Mouse (Mus musculus) CH12F3 (cell line): ENCODE measurements around the gene Haus8.
"Not testable (repeated sequence)": the region's sequence is repeated elsewhere in the genome, so short reads cannot be mapped to it uniquely, and the experiment has no call there.

Experiments
- in situ Hi-C: fragments of 300-500 bp; cut with MboI; formaldehyde crosslinking; loops from 2 replicates; pipeline ENCODE4 v1.14.3; 2020; ENCODE audit warnings: low sequenced_read_pairs

Gene Haus8

GRCm38 (mm10) chr8:71288441-71288949 is 15.8 kb upstream of the Haus8 start:
- in situ Hi-C loops = no loop called here

- in situ Hi-C loops = not testable (repeated sequence)
These were observed 13.5 kb upstream of the Haus8 start for GRCm38 (mm10) chr8:71286223-71286622.

GRCm38 (mm10) chr8:71282621-71283020 is 9.9 kb upstream of the Haus8 start:
- in situ Hi-C loops = no loop called here

GRCm38 (mm10) chr8:71281731-71282130 is 9.0 kb upstream of the Haus8 start:
- in situ Hi-C loops = not testable (repeated sequence)

GRCm38 (mm10) chr8:71279409-71279808 is 6.7 kb upstream of the Haus8 start:
- in situ Hi-C loops = not testable (repeated sequence)

GRCm38 (mm10) chr8:71276166-71276565 is 3.4 kb upstream of the Haus8 start:
- in situ Hi-C loops = no loop called here

GRCm38 (mm10) chr8:71274478-71274877 is 1.7 kb upstream of the Haus8 start:
- in situ Hi-C loops = no loop called here

GRCm38 (mm10) chr8:71273151-71273510 is 397 bp upstream of the Haus8 start:
- in situ Hi-C loops = no loop called here

GRCm38 (mm10) chr8:71271630-71272029 is 1.1 kb downstream of the Haus8 start:
- in situ Hi-C loops = no loop called here

- in situ Hi-C loops = not testable (repeated sequence)
These were observed 4.4 kb downstream of the Haus8 start for GRCm38 (mm10) chr8:71268286-71268685.

GRCm38 (mm10) chr8:71267690-71268089 is 5.0 kb downstream of the Haus8 start:
- in situ Hi-C loops = no loop called here

GRCm38 (mm10) chr8:71261234-71261633 is 11.5 kb downstream of the Haus8 start:
- in situ Hi-C loops = no loop called here

- in situ Hi-C loops = no loop called here
These were observed 16.0 kb downstream of the Haus8 start for GRCm38 (mm10) chr8:71256545-71257232.

GRCm38 (mm10) chr8:71248203-71248602 is 24.5 kb downstream of the Haus8 start:
- in situ Hi-C loops = no loop called here

GRCm38 (mm10) chr8:71242757-71243156 is 30.0 kb downstream of the Haus8 start:
- in situ Hi-C loops = no loop called here

GRCm38 (mm10) chr8:71224560-71224959 is 48.2 kb downstream of the Haus8 start:
- in situ Hi-C loops = no loop called here

GRCm38 (mm10) chr8:71214266-71214665 is 58.5 kb downstream of the Haus8 start:
- in situ Hi-C loops = not testable (repeated sequence)

- in situ Hi-C loops = not testable (repeated sequence)
These were observed 67.2 kb downstream of the Haus8 start for GRCm38 (mm10) chr8:71205541-71205967.
